Mouse (Mus musculus): ENCODE measurements around the gene Olfr810.

Olfr810 gene

DNA sequence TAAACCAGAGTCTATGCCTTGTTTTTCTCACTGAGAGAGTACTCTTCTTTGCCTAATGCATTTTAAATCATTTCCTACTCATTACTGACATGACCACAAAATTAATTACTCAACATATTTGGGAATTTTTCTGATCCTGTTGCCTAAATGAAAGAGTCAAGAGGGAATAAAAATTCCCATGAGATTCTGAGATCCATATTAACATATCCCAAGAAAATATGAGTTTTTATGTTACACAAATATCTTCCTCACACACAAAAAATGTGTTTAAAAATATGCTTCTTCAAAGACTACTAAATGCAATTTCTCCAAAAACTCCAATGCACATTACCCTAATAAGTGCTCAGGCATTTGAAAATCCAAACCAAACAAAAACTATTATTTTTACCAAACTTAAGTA is at the start of gene Olfr810:
Olfr810 (minus strand) TSS at position 101 of the 400 bp plus-strand sequence.
- CTCF ChIA-PET, result no interaction called here

DNA sequence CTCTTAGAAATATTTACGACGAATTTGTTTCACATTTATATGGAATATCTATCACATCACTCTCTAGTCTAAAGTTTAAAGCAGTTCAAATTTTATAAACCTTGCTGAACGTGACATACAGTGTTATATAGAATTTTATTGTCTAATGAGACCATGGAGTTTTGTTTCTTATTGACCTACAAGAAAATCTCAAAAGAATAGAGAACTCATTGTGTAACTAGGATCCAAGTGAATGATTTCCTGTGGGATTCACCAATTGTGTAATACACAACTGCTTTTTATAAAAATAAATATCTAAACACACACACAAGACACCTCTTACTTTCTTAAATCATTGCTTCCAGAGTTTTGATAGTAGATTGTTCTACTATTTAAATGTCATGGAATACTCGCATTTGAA is 9.6 kb upstream of the Olfr810 start, which contains the start of gene Olfr811:
Olfr811 (minus strand) TSS at position 101 of the 400 bp plus-strand sequence.
- CTCF ChIA-PET, result no interaction called here

DNA sequence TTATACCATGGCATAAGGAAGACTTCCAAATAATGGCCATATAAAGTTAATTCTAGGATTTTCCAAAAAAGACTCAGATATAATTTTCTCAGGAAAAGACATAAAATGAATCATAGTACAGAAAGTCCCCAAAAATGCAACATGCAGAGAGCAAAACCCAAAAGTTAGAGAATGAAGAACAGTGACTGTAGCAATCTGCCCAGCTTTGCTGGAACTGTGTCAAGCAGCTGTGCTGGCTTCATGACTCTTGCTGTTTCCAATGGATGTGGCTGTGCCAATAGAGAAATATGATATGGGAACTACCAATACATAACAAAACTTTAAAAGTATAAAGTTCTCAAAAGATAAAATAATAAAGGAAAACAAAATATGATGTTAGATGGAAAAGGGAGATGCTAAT is 16.6 kb downstream of the Olfr810 start:
- CTCF ChIA-PET, result no interaction called here

DNA sequence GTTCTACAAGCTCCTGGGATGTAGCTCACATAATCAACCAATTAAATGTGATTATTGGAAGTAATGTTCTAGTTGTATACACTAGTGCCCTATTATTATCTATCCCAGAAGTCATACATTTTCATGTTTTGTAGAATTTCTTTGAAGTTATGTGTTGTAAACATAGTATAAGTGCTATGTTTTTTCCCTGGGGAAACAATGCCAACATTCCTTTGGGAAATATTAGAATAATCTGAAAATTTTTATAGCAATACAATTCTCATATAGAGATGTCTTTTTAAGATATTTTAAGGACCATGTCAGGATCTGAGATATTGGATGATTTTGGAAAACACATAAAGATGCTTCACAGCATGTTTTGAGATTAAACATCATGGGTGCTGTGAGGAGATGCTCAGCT is 20.4 kb downstream of the Olfr810 start, which contains the start of gene Olfr809:
Olfr809 (plus strand) TSS at position 301 of the 400 bp plus-strand sequence.
- CTCF ChIA-PET, result no interaction called here

DNA sequence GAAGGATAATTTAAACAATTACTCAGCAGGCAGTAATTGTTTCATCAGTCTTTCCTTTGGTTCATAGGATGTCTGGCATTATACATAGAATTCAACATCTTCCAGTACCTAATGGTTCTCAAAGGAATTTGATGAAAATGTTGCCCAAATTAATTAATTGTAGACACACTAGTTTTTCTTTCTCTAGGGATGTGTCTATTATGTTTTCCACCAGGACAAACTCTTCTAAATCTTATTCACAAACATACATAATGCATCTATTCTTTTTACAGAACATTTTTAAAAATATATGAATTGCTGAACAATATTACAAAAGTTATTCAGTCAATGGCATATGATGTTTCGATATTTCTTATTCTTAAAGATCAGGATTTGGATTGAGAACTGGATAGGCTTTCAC is 29.5 kb downstream of the Olfr810 start, which contains the start of gene Olfr808:
Olfr808 (plus strand) TSS at position 301 of the 400 bp plus-strand sequence.
- CTCF ChIA-PET, result no interaction called here

DNA sequence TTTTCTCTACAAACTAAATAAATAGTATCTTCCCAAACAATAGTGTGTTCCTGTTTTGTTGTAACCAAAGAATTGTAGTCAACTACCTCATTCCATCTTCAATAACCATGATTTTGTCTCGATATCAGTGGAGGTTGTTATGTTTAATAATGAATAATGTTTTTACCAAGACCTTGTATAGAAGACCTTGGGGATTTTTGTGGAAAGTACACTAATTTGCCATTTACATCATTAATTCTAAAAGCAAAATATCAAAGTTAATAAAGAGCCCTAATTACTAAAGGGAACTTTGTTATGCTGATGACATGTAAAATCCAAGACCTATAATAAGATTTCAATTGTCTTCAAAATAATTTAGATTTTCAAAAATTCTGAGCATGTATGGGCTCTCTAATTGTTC is 37.0 kb downstream of the Olfr810 start, which contains the start of gene Olfr807:
Olfr807 (minus strand) TSS at position 101 of the 400 bp plus-strand sequence.
- CTCF ChIA-PET, result no interaction called here

DNA sequence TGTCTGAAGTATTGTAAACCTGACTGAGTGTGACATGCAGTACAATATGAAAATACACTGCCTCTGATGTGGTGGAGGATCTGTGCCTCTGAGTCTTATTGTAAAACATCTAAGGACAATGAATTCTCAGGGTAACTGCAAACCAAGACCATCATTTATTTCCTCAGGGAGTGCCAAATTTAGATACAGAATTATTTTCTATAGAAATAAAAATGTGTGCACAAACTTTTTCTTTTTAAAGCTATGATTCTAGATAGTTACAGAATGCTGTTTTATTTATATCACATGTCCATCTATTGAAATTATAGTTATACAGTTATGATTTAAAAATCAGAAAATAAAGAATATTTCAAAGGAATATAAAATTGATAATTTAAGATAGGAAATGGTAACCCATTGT is 52.9 kb downstream of the Olfr810 start, which contains the start of gene Olfr806:
Olfr806 (minus strand) TSS at position 101 of the 400 bp plus-strand sequence.
- CTCF ChIA-PET, result no interaction called here
